Mouse (Mus musculus) kidney, adult 2 months (tissue): Measurements from ENCODE around the gene Prpf6. TPM values are rescaled to one million over a fixed set of nuclear protein-coding genes. Genes with fewer than 3 reads are reported as not detected.

Experiments
- DNase-seq: peaks from one replicate; pipeline ENCODE4 v3.0.0; 2021
- H3K27ac ChIP-seq: fragments of 200-500 bp; 2 replicates; pipeline ENCODE4 v1.5.1; 2012; ENCODE audit warnings: low read depth, low read length, control low read depth, inconsistent platforms; ENCODE audit not compliant: insufficient read depth
- H3K27me3 ChIP-seq: fragments of 200-500 bp; replicated peaks from 2 replicates; pipeline ENCODE4 v1.6.1; 2012; ENCODE audit warnings: mild to moderate bottlenecking, moderate library complexity, low read length, inconsistent platforms; ENCODE audit not compliant: control insufficient read depth, insufficient read depth
- H3K36me3 ChIP-seq: fragments of 200-500 bp; 2 replicates; pipeline ENCODE4 v1.6.1; 2012; ENCODE audit warnings: mild to moderate bottlenecking, moderate library complexity, low read length, inconsistent platforms; ENCODE audit not compliant: control insufficient read depth, insufficient read depth
- H3K4me1 ChIP-seq: fragments of 200-500 bp; 2 replicates; pipeline ENCODE4 v1.6.1; 2011; ENCODE audit warnings: low read length; ENCODE audit not compliant: control insufficient read depth, insufficient read depth
- H3K4me3 ChIP-seq: fragments of 200-500 bp; 2 replicates; pipeline ENCODE4 v1.5.1; 2011; ENCODE audit warnings: mild to moderate bottlenecking, low read depth, low read length, control low read depth; ENCODE audit not compliant: insufficient read depth
- CTCF ChIP-seq: fragments of 200-500 bp; conservative IDR thresholded peaks from 2 replicates; pipeline ENCODE4 v1.5.1; 2011; ENCODE audit warnings: low read depth, mild to moderate bottlenecking, control low read depth, low read length, moderate library complexity, mixed read lengths; ENCODE audit not compliant: insufficient read depth, insufficient read length
- POLR2A ChIP-seq: fragments of 200-500 bp; IDR thresholded peaks from one replicate; pipeline ENCODE4 v1.6.1; 2011; ENCODE audit warnings: low read depth, low read length, control low read depth
- WGBS: fragments of 180-500 bp; shearing (Covaris S2); methylation state at CpG from one replicate; pipeline ENCODE4 v1.1.7; 2018; 5-methylcytosine and 5-hydroxymethylcytosine counted together
- polyA plus RNA-seq: library from polyadenylated mRNA; depleted of rRNA; stranded (reverse); fragments of >200 nt; gene quantifications from 2 replicates; pipeline ENCODE4 v1.2.3, GENCODE M21; 2012

Prpf6 gene
- polyA plus RNA-seq, 1 experiment = 22.1 TPM

GRCm38 (mm10) chr2:181679951-181680715, 88.5 kb downstream of the Prpf6 start, which contains the start of gene Tcea2:
TSS of gene Tcea2 (plus strand) at chr2:181680310.
- under 1% methylated on average over 69 of the region's 69 CpGs for WGBS
- peak within 1 kb of the TSS; percentile 30 for H3K27ac ChIP-seq
- H3K4me3 ChIP-seq = peak within 1 kb of the TSS; percentile 75
- H3K36me3 ChIP-seq = no peaks in the 10 kb centered on the region
- no peak for TF ChIP-seq POLR2A
- TF ChIP-seq CTCF = no peak
- no peaks in the 10 kb centered on the region for H3K27me3 ChIP-seq
- 0 out of 2 replicates have a peak, but pooled peaks cover 4% of the 10 kb centered on the region for H3K4me1 ChIP-seq
- peak; percentile 85 for DNase-seq

GRCm38 (mm10) chr2:181680716-181681117, 89.0 kb downstream of the Prpf6 start:
- Histone ChIP-seq H3K27ac (no peak overlapping the region), H3K4me1 (0 out of 2 replicates have a peak, but pooled peaks cover 4% of the 10 kb centered on the region), H3K27me3 (no peaks in the 10 kb centered on the region), H3K4me3 (peak overlapping the region; percentile 75), H3K36me3 (no peaks in the 10 kb centered on the region)
- TF ChIP-seq CTCF = no peak
- no peak for TF ChIP-seq POLR2A
- DNase-seq = no peak
- 21% methylated on average over 7 of the region's 7 CpGs for WGBS

- no peak for DNase-seq
- H3K27me3 ChIP-seq = no peaks in the 10 kb centered on the region
- no peak overlapping the region for H3K4me3 ChIP-seq
- 92% methylated on average over 1 of the region's 1 CpGs for WGBS
- 0 out of 2 replicates have a peak, but pooled peaks cover 4% of the 10 kb centered on the region for H3K4me1 ChIP-seq
- no peak for TF ChIP-seq CTCF
- no peaks in the 10 kb centered on the region for H3K36me3 ChIP-seq
- no peak overlapping the region for H3K27ac ChIP-seq
Measured at GRCm38 (mm10) chr2:181681978-181682377, 90.3 kb downstream of the Prpf6 start.

- no peaks in the 10 kb centered on the region for H3K27me3 ChIP-seq
- 0 out of 2 replicates have a peak, but pooled peaks cover 4% of the 10 kb centered on the region for H3K4me1 ChIP-seq
- TF ChIP-seq CTCF (no peak), POLR2A (no peak)
- no peak for DNase-seq
- WGBS = 79% methylated on average over 4 of the region's 4 CpGs
- no peaks in the 10 kb centered on the region for H3K36me3 ChIP-seq
- no peak overlapping the region for H3K4me3 ChIP-seq
- no peak overlapping the region for H3K27ac ChIP-seq
Measured at GRCm38 (mm10) chr2:181683381-181683780, 91.7 kb downstream of the Prpf6 start.

- no peak for TF ChIP-seq POLR2A
- no peak for TF ChIP-seq CTCF
- no peaks in the 10 kb centered on the region for H3K27me3 ChIP-seq
- H3K27ac ChIP-seq = no peak overlapping the region
- DNase-seq = no peak
- 90% methylated on average over 1 of the region's 1 CpGs for whole genome bisulfite sequencing
- no peaks in the 10 kb centered on the region for H3K36me3 ChIP-seq
- H3K4me3 ChIP-seq = no peak overlapping the region
- H3K4me1 ChIP-seq = 0 out of 2 replicates have a peak, but pooled peaks cover under 1% of the 10 kb centered on the region
Measured at GRCm38 (mm10) chr2:181684713-181685112, 93.0 kb downstream of the Prpf6 start.

GRCm38 (mm10) chr2:181685686-181686085, 94.0 kb downstream of the Prpf6 start:
- DNase-seq = no peak
- Histone ChIP-seq H3K4me1 (no peaks in the 10 kb centered on the region), H3K4me3 (no peak overlapping the region), H3K36me3 (no peaks in the 10 kb centered on the region), H3K27me3 (no peaks in the 10 kb centered on the region), H3K27ac (no peak overlapping the region)
- TF ChIP-seq CTCF (no peak), POLR2A (no peak)
- 93% methylated on average over 4 of the region's 4 CpGs for WGBS

GRCm38 (mm10) chr2:181687586-181687985, 95.9 kb downstream of the Prpf6 start:
- no peak overlapping the region for H3K27ac ChIP-seq
- WGBS = 93% methylated on average over 8 of the region's 8 CpGs
- H3K4me1 ChIP-seq = no peaks in the 10 kb centered on the region
- H3K4me3 ChIP-seq = no peak overlapping the region
- H3K27me3 ChIP-seq = no peaks in the 10 kb centered on the region
- TF ChIP-seq POLR2A = no peak
- no peak for TF ChIP-seq CTCF
- DNase-seq = no peak
- no peaks in the 10 kb centered on the region for H3K36me3 ChIP-seq
